Mouse (Mus musculus) bone marrow, adult 2 months (tissue): ENCODE data around the gene Olfr1046.

Experiments used
- CTCF ChIP-seq: fragments of 200-500 bp; IDR thresholded peaks from 2 replicates; pipeline ENCODE4 v1.5.1; 2011; ENCODE audit warnings: low read length, control low read depth; ENCODE audit not compliant: control insufficient read depth, insufficient read depth
- POLR2A ChIP-seq: fragments of 200-500 bp; IDR thresholded peaks from 2 replicates; pipeline ENCODE4 v1.6.1; 2011; ENCODE audit warnings: low read depth, mild to moderate bottlenecking, control low read depth, low read length, borderline replicate concordance; ENCODE audit not compliant: control insufficient read depth

- TF ChIP-seq POLR2A: no peak
- TF ChIP-seq CTCF: no peak
These were observed 23.3 kb downstream of the Olfr1046 start for GRCm38 (mm10) chr2:86195863-86196262.
